Mouse (Mus musculus) left cerebral cortex, postnatal 25 days (tissue): ENCODE measurements around the gene Sf3b2. TPM values are rescaled to one million over a fixed set of nuclear protein-coding genes. Genes with fewer than 3 reads are reported as not detected.

Experiments used
- DNase-seq, 2 experiments: peaks; one replicate each; pipeline ENCODE4 v3.0.0; 2022; ENCODE audit warnings: low spot score in 2 of 2, mixed read lengths in 1 of 2
- intact Hi-C: fragments of 180-260 bp; cut with DNase I; formaldehyde crosslinking; loops from one replicate; pipeline ENCODE4 v1.15.1; 2025
- total RNA-seq, 2 experiments: library from RNA; stranded (reverse); gene quantifications; 2 replicates each; pipeline ENCODE4 v1.2.3; 2021

Gene Sf3b2
- total RNA-seq = 100 to 1,000 TPM; 196 to 198 TPM

DNA sequence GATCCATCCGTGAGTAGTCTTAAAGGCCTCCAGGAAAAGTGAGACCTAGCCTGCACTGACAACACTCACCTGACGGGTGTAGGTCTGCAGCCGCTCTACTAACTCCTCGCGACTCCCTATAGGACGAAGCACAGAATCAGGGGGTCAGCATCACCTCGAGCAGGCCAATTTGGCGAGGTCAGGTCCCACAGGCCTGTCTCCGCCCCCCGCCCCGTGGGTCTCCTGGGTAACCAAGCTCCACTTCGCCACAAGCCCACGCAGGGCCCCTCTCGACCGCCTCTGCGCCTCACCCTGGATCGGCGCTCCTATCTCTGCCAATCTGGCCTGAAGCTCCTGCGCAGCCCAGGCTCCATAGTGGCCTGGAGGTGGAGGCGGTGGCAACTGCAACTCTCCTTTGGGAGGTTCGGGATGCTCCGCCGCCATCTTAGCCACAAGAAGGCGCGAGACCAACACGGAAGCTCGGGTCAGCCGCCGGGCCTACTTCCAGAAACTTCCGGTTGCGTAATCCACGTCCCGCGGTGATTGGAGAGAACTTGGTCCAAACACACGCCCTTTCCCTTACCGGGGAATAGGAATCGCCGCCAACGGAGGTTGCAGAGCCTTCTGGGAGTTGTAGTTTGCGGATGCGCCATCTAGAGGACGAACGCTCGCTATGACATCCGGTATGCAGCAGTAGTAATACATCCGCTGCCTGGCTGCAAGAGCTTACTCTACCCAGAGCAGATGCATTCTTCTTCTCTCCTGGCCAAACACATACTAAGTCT, at the start of gene Sf3b2:
TSS of gene Sf3b2 (minus strand) at position 484 of the 764 bp plus-strand sequence.
- peak; percentile 98 to 100 for DNase-seq
- intact Hi-C loops = loop anchor here (1.0 to 5.0 kb wide), 2 partner anchors 22 to 72 kb away; partner anchors contain the start of genes Banf1, Eif1ad and Pacs1

DNA sequence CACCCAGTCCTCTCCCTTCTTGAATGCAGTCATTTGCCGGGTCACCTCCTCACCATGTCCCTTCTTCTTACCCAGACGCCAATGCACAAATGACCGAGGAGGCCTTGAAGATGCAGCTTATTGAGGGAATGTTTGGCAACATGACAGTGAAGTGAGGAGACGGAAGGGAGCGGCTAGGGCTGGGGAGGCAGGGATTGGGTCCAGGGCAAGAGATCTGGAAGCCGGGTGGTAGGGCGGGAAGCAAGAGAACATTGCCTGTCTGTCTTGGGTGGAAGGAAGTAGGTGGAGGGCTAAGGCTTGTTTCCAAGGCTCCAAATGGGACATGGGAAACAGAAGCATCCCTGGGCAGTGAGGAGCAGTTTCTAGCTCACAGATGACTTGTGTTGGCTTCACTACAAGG, 46.1 kb upstream of the Sf3b2 start:
- intact Hi-C loops = no loop called here
- no peak for DNase-seq

DNA sequence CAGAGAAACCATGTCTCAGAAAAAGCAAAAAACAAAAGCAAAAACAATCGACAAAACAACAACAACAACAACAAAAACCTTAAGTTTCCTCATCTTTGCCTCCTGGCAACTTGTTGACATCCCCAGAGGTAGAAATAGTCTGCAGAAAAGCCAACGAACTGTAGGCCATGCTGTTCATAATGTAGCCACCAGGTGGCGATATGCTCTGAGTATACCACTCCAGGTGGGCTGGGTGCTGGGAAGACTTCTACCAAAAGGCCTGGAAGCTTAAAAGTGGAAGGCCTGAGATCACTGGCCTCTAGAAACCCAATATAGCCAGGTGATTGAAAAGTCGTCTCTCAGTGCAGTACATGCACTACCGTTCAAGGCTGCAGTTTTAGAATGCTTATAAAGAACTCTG, 42.7 kb upstream of the Sf3b2 start:
- peak; percentile 73 to 76 for DNase-seq
- intact Hi-C loops = no loop called here

DNA sequence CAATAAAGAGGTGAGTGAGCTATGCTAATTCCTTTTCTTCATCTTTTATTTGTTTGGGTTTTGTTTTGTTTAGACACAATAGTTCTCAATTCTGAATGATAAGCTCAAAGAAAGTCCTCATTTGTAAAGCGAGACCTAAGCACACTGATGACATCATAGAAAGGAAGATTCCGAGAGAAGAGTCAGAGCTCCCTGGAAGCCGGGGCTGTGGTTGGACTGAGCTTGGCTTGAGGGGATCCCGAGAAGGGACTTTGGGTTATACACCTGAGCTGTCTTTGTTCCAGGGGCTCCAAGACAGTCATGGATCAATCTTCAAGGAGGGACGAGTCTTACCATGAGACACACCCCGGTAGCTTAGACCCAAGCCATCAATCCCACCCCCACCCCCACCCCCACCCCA, 40.2 kb upstream of the Sf3b2 start, which contains the start of gene Catsper1:
TSS of gene Catsper1 (plus strand) at position 301 of the 400 bp plus-strand sequence.
- intact Hi-C loops = no loop called here
- no peak for DNase-seq

DNA sequence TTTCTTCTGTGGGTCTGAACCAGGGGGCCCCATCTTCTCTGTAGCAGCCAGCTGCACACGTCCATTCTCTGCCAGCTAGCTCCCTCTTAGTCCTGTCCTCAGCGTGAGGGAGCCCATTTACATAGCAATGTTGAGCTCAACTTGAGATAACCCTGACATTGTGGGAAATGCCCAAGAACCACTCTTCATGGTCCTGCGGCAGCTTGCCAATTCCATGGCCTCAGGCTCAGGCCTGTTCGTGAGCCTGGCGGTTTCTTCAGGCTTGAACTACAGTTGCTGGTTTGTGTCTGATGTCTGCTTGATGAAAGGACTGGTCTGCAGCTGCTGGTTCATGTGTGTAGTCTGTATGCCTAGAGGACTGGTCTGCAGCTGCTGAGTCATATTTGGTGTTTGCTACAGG, 39.5 kb upstream of the Sf3b2 start:
- no peak for DNase-seq

DNA sequence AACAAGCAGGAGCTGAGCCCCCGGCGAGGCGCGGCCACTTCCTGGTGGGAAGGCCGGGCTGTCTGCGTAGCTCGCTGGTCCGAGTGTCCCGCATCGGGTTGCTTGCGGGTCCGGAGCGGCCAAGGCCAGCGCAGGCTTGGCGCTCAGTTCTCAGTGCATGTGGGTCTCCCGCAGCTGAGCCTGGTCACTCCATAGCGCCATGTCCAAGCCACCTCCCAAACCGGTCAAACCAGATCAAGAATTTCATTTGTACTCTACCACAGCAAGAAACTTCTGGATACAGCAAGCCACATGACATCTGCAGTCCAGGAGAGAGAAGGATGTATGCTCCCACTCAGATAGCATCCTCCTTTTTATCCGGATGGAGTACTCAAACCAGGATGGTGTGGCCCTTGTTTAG, 32.7 kb upstream of the Sf3b2 start:
- intact Hi-C loops = no loop called here

More for the DNA sequence above, 39.5 kb upstream of the Sf3b2 start:
- intact Hi-C loops = no loop called here

DNA sequence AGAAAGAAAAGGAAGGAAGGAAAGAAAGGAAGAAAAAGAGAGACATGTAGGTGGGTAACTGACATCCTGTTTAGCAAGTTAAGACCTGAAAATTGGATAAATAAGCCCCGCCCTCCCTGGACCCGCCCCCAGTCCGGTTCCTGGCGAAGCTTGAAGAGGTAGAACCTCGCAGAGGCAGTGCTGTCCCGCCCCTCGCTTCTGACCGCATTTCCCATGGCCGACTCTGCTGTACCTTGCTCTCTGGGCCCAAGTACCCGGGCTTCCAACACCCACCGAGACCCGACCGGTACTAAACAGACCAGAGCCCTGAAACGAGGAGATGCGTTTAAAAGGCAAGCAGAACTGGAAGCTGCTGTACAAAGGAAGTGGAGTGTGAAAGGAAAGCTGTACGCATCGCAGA, 28.5 kb upstream of the Sf3b2 start:
- intact Hi-C loops = no loop called here
- DNase-seq = no peak

More for the DNA sequence above, 32.7 kb upstream of the Sf3b2 start:
- no peak for DNase-seq

DNA sequence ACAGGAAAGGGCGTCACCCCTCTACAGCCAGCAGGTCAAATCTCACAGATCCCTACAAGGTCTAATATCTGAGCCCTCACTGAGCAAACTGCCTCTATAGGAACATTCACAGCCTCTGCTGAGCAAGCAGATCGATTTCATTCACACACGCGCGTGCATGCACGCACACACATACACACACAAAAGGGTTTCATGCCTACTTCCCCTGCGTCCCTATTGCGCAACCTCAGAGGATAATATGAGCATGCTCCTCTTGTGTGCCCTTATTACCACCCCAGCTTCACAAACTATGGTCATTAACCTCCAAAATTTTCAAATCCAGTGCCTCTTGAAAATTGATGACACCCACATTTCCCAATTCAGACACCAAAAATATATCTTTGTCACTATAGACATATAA, 17.9 kb upstream of the Sf3b2 start:
- intact Hi-C loops = no loop called here
- DNase-seq = no peak

DNA sequence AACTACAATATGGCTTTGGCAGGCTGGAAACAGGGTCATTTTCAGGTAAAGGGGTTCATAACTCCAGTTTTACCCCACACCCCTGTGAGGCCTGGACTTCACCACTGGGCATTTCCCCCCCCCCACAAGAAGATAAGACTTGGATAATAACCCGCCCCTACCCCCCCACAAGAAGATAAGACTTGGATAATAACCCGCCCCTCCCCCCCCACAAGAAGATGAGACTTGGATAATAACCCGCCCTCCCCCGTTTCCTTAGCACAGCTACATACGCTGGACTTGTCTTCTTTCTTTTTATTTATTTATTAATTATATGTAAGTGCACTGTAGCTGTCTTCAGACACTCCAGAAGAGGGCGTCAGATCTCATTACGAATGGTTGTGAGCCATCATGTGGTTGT, 13.8 kb upstream of the Sf3b2 start:
- intact Hi-C loops = no loop called here
- no peak for DNase-seq

DNA sequence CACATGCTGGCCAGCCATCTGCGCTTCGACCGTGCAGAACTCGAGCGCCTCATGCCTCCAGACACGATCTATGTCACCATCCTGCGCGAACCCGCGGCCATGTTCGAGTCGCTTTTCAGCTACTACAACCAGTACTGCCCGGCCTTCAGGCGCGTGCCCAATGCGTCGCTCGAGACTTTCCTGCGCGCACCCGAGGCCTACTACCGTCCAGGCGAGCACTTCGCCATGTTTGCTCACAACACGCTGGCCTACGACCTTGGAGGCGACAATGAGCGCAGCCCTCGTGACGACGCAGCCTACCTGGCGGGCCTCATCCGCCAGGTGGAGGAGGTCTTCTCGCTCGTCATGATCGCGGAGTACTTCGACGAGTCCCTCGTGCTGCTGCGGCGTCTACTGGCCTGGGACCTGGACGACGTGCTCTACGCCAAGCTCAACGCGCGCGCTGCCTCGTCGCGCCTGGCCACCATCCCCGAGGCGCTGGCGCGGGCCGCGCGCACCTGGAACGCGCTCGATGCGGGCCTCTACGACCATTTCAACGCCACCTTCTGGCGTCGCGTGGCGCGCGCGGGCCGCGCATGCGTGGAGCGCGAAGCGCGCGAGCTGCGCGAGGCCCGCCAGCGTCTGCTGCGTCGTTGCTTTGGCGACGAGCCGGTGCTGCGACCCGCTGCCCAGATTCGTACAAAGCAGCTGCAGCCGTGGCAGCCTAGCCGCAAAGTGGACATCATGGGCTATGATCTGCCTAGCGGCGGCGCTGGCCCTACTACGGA, 11.9 kb upstream of the Sf3b2 start:
- intact Hi-C loops = no loop called here
- peak in 1 of 2 experiments; percentile 16 for DNase-seq

DNA sequence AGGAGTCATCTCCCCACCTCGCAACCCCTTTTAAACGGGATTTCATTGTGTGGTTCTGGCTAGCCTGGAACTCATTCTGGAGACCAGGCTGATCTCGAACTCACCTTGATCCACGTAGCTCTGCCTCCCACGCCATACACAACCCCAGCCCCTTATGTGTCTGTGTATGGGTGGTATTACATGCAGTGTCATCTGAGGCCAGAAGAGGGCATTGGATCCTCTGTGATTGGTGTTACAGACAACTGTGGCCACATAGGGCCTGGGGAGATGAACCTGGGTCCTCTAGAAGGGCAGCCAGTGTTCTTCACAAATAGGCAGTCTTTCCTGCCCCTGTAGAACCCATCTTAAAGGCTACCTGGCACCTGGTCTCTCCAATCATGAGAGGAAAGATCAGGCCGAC, 11.0 kb upstream of the Sf3b2 start:
- intact Hi-C loops = no loop called here
- no peak for DNase-seq

DNA sequence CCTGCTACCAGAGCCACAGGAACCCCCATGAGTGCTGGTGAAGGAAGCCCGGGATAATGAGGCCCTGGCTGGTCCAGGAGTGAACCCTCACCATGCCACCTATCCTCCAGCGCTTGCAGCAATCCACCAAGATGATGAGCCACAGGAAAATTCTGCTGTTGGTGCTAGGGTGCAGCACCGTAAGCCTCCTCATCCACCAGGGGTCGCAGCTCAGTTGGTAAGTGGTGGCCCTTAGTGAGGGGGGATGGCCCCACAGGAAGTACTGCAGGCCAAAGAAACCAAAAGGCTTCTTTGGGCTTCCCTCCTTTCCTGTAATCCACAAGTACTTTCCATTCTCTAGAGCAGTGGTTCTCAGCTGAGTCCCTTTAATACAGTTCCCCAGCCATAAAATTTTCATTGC, 7.2 kb upstream of the Sf3b2 start:
- DNase-seq = peak; percentile 27 to 33
- intact Hi-C loops = loop anchor here (5.0 kb wide), 1 partner anchor 45 kb away; the partner anchor contains the start of gene Cst6

DNA sequence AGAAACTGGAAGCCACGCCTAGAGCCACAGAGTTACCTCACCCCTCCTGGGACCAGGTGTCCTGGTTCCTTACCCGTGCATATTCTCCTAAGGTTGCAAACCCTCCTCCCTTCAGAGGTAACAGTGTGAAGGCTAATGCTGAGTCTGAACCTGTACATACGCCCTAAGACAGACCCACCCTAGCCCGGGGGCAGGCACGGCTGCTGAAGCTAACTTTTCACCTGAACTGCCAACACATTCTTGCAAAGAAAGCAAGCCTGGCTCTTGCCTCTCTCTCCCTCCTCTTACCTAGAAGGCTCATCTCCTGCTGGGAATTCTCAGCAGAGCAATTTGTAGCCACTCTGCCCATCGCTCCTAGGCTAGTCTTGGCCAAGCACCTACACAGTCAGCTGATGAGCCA, 5.3 kb upstream of the Sf3b2 start:
- intact Hi-C loops = loop anchor here (5.0 kb wide), 1 partner anchor 47 kb away; the partner anchor contains the start of gene Cst6
- DNase-seq = no peak

DNA sequence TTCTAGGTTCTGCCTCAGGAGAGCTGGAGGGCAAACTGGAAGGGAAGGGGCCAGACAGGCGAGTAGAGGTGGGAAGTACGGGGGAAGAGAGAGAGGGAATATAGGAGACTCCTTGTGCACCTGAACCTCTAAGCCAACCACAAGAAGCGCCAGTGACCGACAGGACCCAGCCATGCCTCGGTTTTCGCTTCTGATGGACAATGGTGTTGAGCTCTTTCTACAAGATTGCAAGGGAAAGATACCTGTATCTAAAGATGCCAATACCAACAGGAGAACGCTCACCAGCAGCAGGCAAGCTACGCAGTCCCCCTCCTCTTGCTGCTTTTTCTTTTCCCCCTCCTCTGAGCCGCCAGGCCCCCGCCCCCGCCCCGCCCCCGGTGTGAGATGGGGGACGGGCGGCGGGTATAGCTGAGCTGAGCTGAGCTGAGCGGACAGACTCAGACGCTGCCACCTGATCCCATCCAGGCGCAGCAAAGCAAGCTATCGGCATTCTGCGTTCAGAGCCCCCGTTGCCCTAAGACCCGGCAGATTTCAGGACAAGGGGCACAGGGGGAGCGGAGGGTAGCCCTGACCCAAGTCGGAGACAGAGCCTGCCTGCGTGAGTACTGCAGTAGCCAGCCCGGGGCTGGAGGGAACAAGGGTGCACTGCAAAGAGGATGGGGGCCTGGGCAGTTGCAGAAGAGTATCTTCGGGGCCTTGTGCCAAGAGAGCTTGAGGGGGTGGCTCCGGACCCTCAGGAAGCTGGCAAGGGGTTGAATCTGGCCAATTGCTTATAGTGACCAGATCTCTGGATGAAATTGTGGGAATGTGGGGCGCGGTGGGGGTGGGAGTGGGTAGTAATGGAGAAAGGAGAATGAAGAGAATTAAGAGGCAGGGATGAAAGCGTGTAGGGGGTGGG, 2.9 kb upstream of the Sf3b2 start, which contains the start of gene Gal3st3:
TSS of gene Gal3st3 (plus strand) at position 429 of the 898 bp plus-strand sequence.
- intact Hi-C loops = loop anchor here (2.0 to 5.0 kb wide), 2 partner anchors 69 to 193 kb away; partner anchors contain the start of genes Banf1, Cfl1 and Eif1ad
- DNase-seq = peak; percentile 62 to 69

DNA sequence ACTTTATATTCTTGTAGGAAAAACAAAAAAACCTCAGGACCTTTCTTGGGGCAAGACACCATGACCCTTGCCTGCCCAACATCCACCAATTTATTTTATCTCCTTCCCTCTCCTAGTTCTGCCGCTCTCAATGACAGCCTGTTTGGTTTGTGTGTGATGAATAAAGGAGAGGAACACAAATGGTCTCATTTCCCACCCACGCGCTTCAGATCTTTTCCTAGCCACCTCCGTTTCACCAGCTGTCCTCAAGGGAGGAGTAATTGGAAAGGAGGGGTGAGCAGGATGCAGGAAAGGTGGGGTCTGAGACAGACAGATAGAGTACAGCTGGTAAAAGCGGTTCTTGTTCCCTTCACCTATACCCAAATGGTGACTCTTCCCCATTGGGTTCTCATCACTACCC, 1.4 kb upstream of the Sf3b2 start:
- intact Hi-C loops = loop anchor here (2.0 to 5.0 kb wide), 2 partner anchors 71 to 194 kb away; partner anchors contain the start of genes Banf1, Cfl1 and Eif1ad
- peak; percentile 68 to 93 for DNase-seq

DNA sequence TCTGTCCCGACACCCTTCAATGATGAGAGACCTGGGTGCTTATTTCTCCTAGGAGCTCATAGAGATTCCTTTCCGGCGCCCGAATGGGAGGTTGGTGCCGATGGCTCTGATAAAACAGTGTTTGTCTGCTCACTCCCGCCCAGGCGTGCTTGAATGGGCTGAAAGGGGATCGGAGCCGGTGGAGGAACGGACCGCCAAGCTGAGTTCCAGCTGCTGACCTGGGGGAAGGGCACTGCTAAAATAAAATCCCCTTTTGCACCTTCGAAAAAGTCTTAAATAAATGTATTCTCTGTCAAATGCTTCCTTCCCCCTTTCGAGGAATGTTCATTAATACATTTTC, 451 bp upstream of the Sf3b2 start:
- intact Hi-C loops = loop anchor here (1.0 to 5.0 kb wide), 3 partner anchors 22 to 195 kb away; partner anchors contain the start of genes Banf1, Cfl1, Eif1ad and Pacs1
- no peak for DNase-seq

DNA sequence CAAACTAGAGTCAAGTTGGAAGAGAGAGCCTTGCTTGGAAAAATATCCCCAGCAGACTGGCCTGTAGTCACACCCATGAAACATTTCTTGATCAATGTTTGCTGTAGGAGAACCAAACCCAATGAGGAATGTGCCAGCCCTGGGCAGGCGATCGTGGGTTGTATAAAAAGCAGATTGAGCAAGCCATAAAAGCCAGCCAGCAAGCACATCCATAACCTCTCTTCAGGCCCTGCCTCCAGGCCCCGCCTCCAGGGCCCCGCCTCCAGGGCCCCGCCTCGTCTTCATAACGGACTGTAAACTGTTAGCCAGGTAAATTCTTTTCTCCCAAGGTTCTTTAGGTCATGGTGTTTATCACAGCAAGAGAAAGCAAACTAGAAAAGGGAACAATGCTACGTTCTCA, 16.9 kb downstream of the Sf3b2 start:
- no peak for DNase-seq
- intact Hi-C loops = no loop called here

DNA sequence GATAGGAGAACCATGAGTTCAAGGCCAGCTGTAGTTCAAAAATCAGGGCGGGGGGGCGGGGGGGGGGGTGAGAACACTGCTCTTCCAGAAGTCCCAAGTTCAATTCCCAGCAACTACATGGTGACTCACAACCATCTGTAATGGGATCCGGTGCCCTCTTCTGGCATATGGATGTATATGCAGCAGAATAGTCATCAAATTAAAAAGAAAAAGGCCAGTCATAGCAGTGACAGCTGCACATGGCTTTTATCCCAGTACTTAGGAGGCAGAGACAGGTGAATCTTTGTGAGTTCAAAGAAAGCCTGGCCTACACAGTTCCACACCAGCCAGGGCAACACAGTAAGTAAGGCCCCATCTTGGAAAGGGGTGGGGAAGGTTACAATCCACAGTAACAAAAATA, 18.1 kb downstream of the Sf3b2 start:
- DNase-seq = no peak
- intact Hi-C loops = no loop called here

DNA sequence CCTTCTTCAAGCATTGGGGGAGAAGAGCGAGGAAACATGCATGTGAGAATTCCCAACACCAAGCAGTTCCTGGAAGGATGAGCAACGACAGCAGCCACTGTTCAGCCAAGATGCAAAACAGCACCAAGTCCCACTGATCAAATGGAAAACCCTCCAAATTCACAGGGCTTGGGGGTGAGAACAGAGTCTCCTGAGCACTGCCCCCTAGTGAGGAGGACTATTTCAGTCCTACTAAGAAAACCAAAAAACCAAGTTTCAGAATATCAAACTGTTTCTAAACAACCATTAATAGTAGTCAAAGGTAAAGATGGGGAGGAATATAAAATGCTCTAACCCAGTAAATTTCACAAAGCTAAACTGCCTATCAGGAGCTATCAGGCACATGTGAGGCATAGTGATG, 18.7 kb downstream of the Sf3b2 start:
- no peak for DNase-seq
- intact Hi-C loops = no loop called here
